Mouse (Mus musculus) cortical plate, adult 2 months (tissue): ENCODE measurements around the gene Prcc.

ENCODE experiments used
- CTCF ChIP-seq: fragments of 200-500 bp; IDR thresholded peaks from 2 replicates; pipeline ENCODE4 v1.5.1; 2011; ENCODE audit warnings: mild to moderate bottlenecking, control low read depth, low read length; ENCODE audit not compliant: insufficient read depth; ENCODE audit errors: extremely low read depth
- POLR2A ChIP-seq: fragments of 200-500 bp; IDR thresholded peaks from 2 replicates; pipeline ENCODE4 v1.6.1; 2011; ENCODE audit warnings: mild to moderate bottlenecking, low read length, control low read depth; ENCODE audit not compliant: insufficient read depth; ENCODE audit errors: extremely low read depth

- TF ChIP-seq POLR2A, result no peak
- no peak for TF ChIP-seq CTCF
Observed at GRCm38 (mm10) chr3:87909381-87909780, 24.0 kb upstream of the Prcc start.
